Mouse (Mus musculus) lung, postnatal 25 days (tissue): Measurements from ENCODE around the gene Gpr180.
"Not testable (repeated sequence)": the region's sequence is repeated elsewhere in the genome, so short reads cannot be mapped to it uniquely, and the experiment has no call there.

Experiments
- DNase-seq: peaks from one replicate; pipeline ENCODE4 v3.0.0; 2022; ENCODE audit warnings: low spot score

Gpr180 gene

DNA sequence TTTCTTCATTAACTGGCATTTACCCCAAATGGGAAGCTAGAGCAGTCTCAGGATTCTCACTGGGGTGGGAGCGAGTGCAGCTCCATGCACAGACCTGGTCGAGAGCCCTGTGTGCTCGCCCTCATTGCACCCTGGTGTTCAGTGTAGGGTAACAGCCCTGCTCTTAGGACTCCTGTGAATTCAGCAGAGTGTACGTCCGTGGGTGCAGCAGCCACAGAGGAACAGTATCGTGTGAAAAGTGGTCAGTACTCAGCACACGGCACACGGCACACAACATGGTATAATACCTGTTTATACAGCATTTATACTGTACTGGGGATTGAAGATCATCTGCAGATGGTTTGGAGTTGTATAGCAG is 15.3 kb downstream of the Gpr180 start:
- no peak for DNase-seq

GRCm38 (mm10) chr14:118156056-118156455 is 19.1 kb downstream of the Gpr180 start:
- DNase-seq = not testable (repeated sequence)

GRCm38 (mm10) chr14:118156740-118157139 is 19.8 kb downstream of the Gpr180 start:
- DNase-seq = no peak

DNA sequence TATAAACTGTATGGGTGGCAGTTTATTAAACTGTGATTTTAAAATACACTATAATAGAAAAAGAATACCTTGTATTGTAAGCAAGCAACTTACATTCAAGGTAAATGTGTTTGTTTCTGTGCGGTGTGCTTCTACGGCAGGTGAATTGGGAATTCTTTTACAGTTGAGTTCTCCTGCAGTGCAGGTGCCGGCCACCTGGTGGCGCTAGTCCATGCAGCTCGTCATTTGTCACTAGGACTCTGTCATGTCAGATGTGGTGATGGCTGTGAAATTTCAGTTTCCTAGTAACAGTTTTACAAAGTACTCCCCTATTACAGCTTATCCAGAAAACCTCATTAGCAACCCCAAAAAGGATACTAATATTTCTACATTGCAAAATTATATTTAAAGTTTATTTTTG is 20.2 kb downstream of the Gpr180 start:
- DNase-seq = peak; percentile 28

DNA sequence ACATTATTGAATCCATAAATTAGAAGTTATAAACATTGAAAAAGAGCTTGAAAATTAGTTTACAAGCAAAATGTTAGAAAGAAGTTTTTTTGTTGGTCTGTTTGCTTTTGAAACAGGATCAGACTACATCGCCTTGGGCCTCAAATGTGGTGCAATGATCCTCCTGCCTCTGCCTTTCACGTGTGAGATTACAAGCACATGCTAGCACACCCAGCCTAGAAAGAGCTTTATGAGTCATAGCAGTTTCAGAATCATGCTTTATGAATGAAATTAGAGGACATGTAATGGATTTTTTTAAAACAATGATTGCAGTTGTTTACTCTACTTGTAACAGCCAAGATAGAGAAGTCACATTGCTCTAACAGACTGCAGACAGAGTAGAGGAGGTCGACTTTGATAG is 24.8 kb downstream of the Gpr180 start:
- no peak for DNase-seq

GRCm38 (mm10) chr14:118162640-118163039 is 25.7 kb downstream of the Gpr180 start:
- DNase-seq = no peak

DNA sequence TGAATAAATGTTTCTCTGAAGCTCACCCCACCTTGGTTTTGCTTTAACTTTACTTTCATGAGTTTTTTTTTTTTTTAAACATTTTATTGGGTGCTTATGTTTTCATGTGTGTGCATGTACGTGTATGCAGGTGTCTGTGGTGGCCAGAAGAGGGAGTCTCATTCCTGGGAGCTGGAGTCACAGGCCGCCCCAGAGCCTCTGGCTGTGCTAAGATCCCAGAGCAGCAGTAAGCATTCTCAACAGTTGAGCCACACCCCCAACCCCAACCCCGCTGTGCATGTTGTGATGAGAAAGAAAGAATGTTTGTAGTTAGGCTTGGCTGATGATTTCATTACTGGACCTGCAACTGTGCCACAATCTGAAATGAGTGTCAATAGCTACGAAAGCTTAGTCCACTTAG is 31.8 kb downstream of the Gpr180 start:
- DNase-seq = no peak

DNA sequence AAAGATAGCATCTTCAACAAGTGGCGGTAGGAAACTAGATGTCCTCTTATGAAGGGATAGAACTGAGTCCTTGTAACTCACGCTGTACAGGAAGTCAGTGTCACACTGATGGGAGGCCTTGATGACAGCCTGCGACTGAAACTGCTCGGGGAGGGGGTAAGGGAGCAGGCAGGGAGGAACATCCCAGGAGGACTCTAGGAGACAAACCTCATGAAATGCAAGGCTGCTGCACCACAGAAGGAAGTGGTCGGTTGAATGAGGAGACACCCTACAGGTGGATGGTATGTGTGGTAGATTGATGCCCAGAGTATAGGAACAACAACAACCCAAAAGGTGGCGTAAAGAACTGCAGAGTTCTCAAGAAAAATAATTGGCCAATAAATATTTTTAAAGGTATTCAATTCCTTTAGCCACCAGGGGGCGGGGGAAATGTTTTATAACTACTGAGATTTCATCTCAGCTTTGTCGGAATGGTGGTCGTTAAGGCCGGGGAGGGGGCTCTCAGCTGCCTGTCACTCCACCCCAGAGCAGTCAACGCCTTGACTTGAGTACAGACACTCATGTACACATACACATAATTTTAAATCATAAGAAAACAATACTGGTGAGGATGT is 36.7 kb downstream of the Gpr180 start:
- no peak for DNase-seq

DNA sequence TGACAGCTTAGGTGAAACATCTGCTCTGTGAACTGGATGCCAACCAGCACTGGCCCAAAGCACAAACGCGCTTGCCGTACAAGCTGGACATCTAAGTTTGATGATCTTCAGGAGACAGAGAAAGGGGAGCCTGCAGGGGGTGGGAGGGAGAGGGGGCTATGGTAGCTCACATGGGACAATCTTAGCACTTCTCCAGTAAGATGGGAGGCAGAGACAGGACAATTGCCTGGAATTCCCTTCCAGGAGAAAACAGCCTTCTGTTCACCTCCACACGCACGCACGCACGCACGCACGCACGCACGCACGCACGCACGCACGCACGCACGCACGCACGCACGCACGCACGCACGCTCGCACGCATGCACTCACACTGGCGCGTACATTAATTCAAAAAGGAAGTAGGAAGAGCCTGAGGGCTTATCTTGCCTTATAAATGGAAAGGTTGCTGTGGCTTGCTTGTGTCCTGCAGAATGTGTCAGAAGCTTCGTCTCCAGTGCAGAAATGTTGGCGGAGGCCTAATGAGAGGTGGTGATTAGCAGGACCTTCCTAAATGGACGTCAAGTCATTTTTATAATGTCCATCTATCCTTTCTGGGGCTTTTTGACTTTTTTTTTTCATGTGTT is 38.2 kb downstream of the Gpr180 start:
- DNase-seq = no peak

- DNase-seq = no peak
Measured at GRCm38 (mm10) chr14:118175694-118176085, 38.7 kb downstream of the Gpr180 start.

DNA sequence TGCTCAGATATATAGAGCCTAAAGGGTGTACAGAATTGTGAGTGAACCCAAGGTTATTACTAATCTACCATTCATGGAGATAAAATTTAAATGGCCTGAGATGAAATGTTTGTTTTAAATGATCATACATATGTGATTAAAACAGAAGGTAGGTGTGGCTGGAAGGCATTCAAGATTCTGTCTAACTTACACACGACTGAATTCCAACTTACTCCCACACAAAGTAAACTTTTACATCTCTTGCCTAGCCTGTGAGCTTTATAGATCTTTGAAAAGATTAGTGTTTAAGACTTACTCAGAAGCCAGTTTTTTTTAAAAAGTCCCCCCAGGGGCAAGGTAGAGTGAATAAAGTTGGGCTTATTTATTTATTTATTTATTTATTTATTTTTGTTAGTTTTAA is 42.3 kb downstream of the Gpr180 start:
- DNase-seq = no peak

GRCm38 (mm10) chr14:118179701-118180100 is 42.7 kb downstream of the Gpr180 start:
- DNase-seq = no peak

DNA sequence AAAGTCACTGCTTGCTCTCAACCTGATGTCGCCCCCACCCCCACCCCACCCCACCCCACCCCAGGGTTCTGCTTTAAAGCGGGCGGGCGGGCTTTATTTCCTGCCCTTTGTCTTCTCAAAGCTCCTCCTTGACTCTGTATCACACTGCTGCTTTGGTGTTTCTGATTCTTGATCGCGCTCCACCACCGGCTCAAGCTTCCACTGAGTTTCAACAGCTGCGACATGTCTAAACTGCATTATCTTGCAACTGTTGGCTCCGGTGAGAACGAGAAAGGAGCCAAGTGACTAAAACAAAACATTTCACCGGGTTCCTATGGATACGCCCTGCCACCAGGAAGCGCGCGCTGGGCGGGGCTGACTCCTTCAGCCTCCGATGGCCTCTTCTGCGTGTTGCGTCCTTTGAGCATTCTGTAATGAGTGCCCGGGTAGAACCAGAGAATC is 43.2 kb downstream of the Gpr180 start:
- peak; percentile 75 for DNase-seq

DNA sequence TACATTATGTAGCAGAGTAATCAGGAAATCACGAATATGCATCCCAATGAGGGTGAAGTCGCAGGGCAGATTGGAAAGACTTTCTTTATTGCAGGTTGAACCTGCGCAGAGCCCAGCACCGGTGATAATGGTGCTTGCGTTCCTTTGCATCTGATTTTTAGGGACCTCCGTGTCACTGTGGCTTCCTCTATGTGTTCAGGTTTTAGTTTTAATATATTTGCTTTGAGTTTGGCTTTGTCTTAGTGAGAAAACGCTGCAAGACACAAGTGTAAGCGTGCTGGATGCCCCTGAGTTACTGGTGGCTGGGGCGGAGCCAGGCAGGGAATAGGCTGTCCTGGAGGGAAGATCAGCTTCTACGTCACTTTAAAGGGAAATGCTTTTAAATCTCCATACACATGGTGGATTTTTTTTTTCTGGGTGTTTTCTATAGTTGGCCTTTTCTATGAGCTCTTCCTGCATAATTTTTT is 43.8 kb downstream of the Gpr180 start:
- DNase-seq = peak; percentile 30

DNA sequence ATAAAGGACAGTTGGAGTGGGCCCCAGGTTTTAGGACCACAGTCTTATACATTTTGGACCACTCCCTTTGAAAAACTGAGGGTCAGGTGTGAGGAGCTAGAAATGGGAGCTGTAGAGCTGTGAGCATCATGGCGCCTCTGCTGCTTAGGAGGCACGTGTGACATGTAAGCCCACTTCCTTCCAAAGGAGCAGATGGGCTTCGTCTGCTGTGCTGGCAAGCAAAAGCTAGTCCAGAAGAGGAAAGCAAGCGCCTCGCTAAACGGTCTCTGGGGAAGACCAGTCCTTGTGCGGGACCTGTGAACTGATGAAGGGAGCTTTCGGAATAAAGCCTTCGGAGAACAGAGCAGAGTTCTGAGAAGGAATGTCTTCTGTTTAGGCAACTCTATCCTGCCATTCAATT is 54.5 kb downstream of the Gpr180 start:
- no peak for DNase-seq

- no peak for DNase-seq
Measured at GRCm38 (mm10) chr14:118193001-118193628, 56.2 kb downstream of the Gpr180 start.

GRCm38 (mm10) chr14:118193663-118194062 is 56.7 kb downstream of the Gpr180 start:
- no peak for DNase-seq

DNA sequence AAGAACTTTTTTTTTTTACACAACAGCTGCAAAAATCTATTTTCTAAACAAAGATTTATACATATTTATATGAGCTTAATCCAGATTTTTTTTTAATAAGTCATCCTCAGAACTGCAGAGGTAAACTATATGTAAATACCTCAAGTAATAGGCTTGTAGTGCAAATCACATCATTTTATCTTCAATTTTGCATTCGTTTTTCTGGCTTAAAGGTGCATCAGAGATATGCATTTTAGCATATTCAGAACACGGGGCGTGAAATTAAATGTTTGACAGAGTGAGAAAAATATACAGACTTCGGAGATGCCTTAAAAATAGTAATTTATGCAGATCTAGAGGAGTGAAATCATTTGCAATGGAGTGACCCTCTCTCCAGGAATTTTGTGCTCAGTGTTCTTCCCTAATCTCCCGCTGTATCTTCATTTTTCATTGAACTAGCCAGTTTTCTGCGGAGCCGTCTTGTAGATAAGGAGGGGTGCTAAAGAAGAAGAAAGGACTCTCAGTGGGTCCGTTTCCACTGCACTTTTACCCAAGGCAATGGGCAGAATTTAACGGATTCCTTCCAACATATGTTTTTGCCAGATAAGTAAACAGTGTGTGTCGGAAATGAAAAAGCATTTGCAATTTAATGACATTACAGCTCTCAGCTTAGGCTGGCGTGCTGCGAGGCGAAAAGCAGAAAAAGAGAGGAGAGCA is 57.4 kb downstream of the Gpr180 start:
- no peak for DNase-seq

DNA sequence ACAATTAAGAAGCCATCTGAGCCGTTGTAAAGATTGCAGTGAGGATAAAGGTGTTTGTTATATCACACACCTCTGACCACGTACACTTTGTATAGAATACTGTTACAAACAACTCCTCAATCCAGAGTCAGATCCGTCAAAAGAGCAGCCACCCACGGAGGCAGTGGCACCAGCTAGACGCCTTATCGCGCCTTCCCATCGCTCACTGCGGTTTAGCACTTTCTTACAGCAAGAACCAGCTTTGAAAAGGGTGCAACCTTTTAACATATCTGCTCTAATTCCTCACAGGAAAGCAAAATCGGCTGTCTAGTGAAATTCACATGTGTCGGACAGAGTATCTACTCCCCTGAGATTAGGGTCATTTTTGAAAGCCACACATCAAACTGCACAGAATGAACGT is 60.1 kb downstream of the Gpr180 start:
- no peak for DNase-seq

DNA sequence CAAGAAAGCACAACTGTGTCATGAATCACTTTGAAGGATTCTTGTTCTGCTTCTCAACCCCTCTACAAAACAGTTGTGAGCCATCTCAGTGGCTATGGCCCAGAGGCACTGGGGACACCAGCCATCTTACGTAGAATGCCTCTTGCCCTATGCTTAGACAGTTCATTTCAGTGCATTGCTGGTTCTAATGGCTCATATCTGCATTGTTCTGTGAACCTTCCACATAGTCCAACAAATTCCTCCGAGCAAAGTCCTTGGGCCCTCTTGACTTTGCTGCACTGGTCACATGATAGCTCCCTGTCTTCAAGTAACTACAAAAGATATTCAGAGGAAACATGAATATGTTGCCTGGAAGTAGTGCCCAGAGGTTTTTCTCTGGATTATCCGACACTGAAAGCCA is 63.8 kb downstream of the Gpr180 start:
- DNase-seq = no peak

DNA sequence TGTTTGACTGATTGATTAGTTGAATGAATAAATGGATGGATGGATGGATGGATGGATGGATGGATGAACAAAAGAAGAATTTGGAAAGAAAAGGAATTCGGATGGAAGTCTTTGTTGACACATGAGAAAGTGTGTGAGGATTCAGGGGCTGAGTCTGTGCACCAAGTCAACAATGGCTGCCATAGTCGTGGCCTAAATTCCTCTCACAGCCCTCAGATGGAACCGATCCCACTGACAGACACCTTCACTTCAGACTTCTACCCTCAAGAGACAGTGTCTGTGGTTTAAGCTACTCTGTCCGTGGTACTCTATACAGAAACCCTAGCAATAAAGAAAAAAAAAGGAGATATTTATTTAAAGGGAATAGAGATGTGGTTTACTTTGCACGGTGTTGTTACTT is 65.0 kb downstream of the Gpr180 start:
- DNase-seq = no peak

DNA sequence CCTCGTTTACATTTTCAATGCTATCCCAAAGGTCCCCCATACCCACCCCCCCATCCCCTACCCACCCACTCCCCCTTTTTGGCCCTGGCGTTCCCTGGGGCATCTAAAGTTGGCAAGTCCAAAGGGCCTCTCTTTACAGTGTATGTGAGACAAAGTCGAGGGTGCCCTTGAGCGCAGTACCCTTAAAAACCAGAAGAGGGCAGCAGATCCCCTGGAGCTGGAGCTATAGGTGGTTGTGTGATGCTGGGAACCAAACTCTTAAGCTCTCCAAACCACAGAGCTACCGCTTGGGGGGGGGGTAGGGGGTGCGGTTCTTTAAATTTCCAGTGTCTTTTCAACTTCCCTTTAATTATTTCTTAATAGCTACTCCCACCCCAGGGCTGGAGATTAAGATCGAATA is 66.1 kb downstream of the Gpr180 start:
- no peak for DNase-seq

GRCm38 (mm10) chr14:118207347-118207746 is 70.4 kb downstream of the Gpr180 start:
- no peak for DNase-seq
